Mouse (Mus musculus): ENCODE results near the gene Hmga1b.
A peak's percentile ranks its signal among the peaks of the same experiment; 100 is the strongest.

DNA sequence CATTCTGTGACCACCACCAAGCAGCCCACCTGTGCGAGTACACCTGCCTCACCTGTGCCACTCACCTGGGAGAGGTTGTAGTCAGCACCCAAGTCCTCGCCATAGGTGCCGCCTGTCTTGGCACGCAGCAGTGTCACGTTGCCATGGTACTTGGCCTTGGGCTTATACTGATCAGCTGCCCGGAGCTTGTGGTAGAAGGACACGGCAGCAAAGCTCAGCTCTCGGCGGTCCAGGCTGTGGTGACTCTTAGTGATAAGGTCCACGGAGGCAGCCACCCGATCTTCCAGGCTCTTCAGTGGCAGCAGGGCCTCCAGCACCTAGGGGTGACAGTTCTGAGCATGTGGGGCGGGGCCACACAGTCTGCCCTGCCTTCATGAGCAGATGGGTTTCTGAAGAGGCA is 45.4 kb downstream of the Hmga1b start:
- TF ChIP-seq EP300 (IDR thresholded peaks at IDR 0.05; ENCODE audit: low read depth in 1 of 2, low read length in 2 of 2) (no peak), CTCF (IDR thresholded peaks at IDR 0.05 in 2 of 3, conservative IDR thresholded peaks at IDR 0.05 in 1 of 3; ENCODE audit: control insufficient read depth in 1 of 3, insufficient read depth in 1 of 3, low read depth in 2 of 3, low read length in 3 of 3, poor library complexity in 1 of 3, severe bottlenecking in 1 of 3) (no peak), MXI1 (IDR thresholded peaks at IDR 0.05; ENCODE audit: low read depth, low read length) (no peak), E2F4 (IDR thresholded peaks at IDR 0.05; ENCODE audit: borderline replicate concordance, low read depth, low read length) (no peak), POLR2A (IDR thresholded peaks at IDR 0.05; ENCODE audit: control insufficient read depth in 1 of 2, insufficient read depth in 1 of 2, low read depth in 1 of 2, low read length in 2 of 2, poor library complexity in 1 of 2) (peak in 1 of 2 experiments; percentile 5; a peak in 1 of 4 replicates), CHD1 (IDR thresholded peaks at IDR 0.05; ENCODE audit: low read depth, low read length) (no peak), MAZ (IDR thresholded peaks at IDR 0.05; ENCODE audit: low read depth, low read length) (no peak), GATA1 (IDR thresholded peaks at IDR 0.05; ENCODE audit: low read depth, low read length) (no peak), SIN3A (IDR thresholded peaks at IDR 0.05; ENCODE audit: low read length) (no peak), MAFK (IDR thresholded peaks at IDR 0.05; ENCODE audit: borderline replicate concordance, low read depth, low read length) (no peak)

All from MEL (cell line).